Mouse (Mus musculus) liver, postnatal 0 days (tissue): ENCODE results near the gene Uhrf1.

Experiments used
- CTCF ChIP-seq: sonication (generic); IDR thresholded peaks from 2 replicates; pipeline ENCODE4 v1.5.1; 2016; ENCODE audit warnings: antibody characterized with exemption, low read depth
- EP300 ChIP-seq: IDR thresholded peaks from 2 replicates; pipeline ENCODE4 v1.6.1; 2016; ENCODE audit warnings: antibody characterized with exemption, low read depth, mild to moderate bottlenecking

DNA sequence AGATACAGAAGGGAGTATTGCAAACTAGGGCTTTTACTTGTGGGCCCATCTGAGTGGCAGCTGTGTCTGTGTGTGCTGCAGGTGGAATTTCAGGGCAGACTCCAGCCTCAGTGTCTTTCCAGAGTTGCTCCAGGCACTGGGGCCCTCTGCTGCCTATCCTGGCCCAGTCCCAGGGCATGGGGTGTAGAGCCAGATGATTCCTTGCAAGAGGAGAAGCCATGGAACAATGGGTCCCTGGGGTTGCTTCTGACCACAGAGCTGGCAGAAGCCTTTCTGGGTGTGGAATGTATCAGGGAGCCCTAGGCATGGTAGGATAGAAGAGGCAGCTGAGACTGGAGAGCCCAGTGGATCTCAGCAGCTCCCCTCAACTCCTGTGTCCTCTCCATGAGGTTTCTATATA, 28.1 kb downstream of the Uhrf1 start:
- TF ChIP-seq CTCF (no peak), EP300 (no peak)
